ENCODE assay signal across 9 mouse cellular contexts in genomic region chr14:24841715-24842496, GRCm38 (mm10).
DNase-seq lines count a peak whose midpoint lies in the region; ATAC-seq and TF ChIP-seq lines count a peak whose summit lies in the region.
"Had no signal": no experiment of that assay in that cellular context is flagged by ENCODE, and none has a peak within 500 bp of the region (broad histone marks: within the 10 kb centered on the region; RNA-seq: fewer than 3 reads in every experiment).

No protein-coding gene starts in this region.

- 49% methylated on average over 17 of the region's 17 CpGs for WGBS in lung, embryonic 14.5 days
- 64% methylated on average over 17 of the region's 17 CpGs for WGBS in lung, adult 2 months
- 17% methylated on average over 17 of the region's 17 CpGs for WGBS in hindbrain, embryonic 13.5 days
- 44% methylated on average over 17 of the region's 17 CpGs for WGBS in limb, embryonic 13.5 days
- WGBS in heart, adult 2 months = 74% methylated on average over 17 of the region's 17 CpGs

- no peak for TF ChIP-seq POLR2A in lung, adult 2 months (IDR thresholded peaks at IDR 0.05; ENCODE audit: borderline replicate concordance, extremely low read depth, low read depth, low read length)
- TF ChIP-seq POLR2A in heart, adult 2 months (IDR thresholded peaks at IDR 0.05; ENCODE audit: insufficient read depth, low read depth, low read length) = no peak

- TF ChIP-seq CTCF in lung, embryonic 14.5 days (IDR thresholded peaks at IDR 0.05; ENCODE audit: low read depth) = no peak
- no peak for TF ChIP-seq CTCF in lung, adult 2 months (IDR thresholded peaks at IDR 0.05; ENCODE audit: insufficient read depth, low read length)
- no peak for TF ChIP-seq CTCF in heart, adult 2 months (IDR thresholded peaks at IDR 0.05)

- DNase-seq in lung, embryonic 14.5 days = peak; percentile 34
- no peak for DNase-seq in lung, adult 2 months
- peak; percentile 76 for DNase-seq in right cerebral cortex, postnatal 25 days
- no peak for DNase-seq in kidney, postnatal 14 days
- no peak for DNase-seq in heart, adult 2 months

- H3K4me2 ChIP-seq in lung, embryonic 14.5 days = no peak overlapping the region
- H3K4me2 ChIP-seq in hindbrain, embryonic 13.5 days = peak overlapping the region; percentile 20
- peak overlapping the region; percentile 16; the same call in 1 of the 2 replicates for H3K4me2 ChIP-seq in limb, embryonic 13.5 days (replicated peaks)

- no peaks in the 10 kb centered on the region for H3K36me3 ChIP-seq in lung, embryonic 14.5 days (ENCODE audit: insufficient read depth)
- no peaks in the 10 kb centered on the region for H3K36me3 ChIP-seq in hindbrain, embryonic 13.5 days
- H3K36me3 ChIP-seq in limb, embryonic 13.5 days = no peaks in the 10 kb centered on the region
- no peaks in the 10 kb centered on the region for H3K36me3 ChIP-seq in heart, adult 2 months (ENCODE audit: control insufficient read depth, insufficient read depth, low read length)

- H3K4me1 ChIP-seq in lung, embryonic 14.5 days (ENCODE audit: insufficient read depth) = no peaks in the 10 kb centered on the region
- H3K4me1 ChIP-seq in lung, adult 2 months (ENCODE audit: control insufficient read depth, insufficient read depth, low read length) = no peaks in the 10 kb centered on the region
- H3K4me1 ChIP-seq in hindbrain, embryonic 13.5 days (replicated peaks) = peaks cover 54% of the 10 kb centered on the region
- peaks cover 38% of the 10 kb centered on the region for H3K4me1 ChIP-seq in limb, embryonic 13.5 days
- H3K4me1 ChIP-seq in heart, adult 2 months (ENCODE audit: control insufficient read depth, insufficient read depth, low read length) = no peaks in the 10 kb centered on the region
- H3K4me1 ChIP-seq: megakaryocyte, embryonic 14.5 days had no signal

- H3K9me3 ChIP-seq in lung, embryonic 14.5 days (ENCODE audit: low read depth, low read length) = no peaks in the 10 kb centered on the region
- H3K9me3 ChIP-seq in hindbrain, embryonic 13.5 days = no peaks in the 10 kb centered on the region
- H3K9me3 ChIP-seq in limb, embryonic 13.5 days = no peaks in the 10 kb centered on the region
- H3K9me3 ChIP-seq: megakaryocyte, embryonic 14.5 days had no signal

- TF ChIP-seq EP300 in heart, adult 2 months (IDR thresholded peaks at IDR 0.05; ENCODE audit: insufficient read depth, low read depth, low read length) = no peak

- no peak for ATAC-seq in lung, embryonic 14.5 days (ENCODE audit: insufficient read depth)
- ATAC-seq in hindbrain, embryonic 13.5 days (ENCODE audit: low FRiP score) = peak; percentile 84
- no peak; the same call in 1 of the 2 replicates for ATAC-seq in limb, embryonic 13.5 days (ENCODE audit: low FRiP score, low read depth)
- no peak for ATAC-seq in activated CD4-positive, CD25-positive, alpha-beta regulatory T cell, adult 4 months

- intact Hi-C loops in heart, adult 2 months (cut with DNase I) = no loop called here

- H3K9ac ChIP-seq in lung, embryonic 14.5 days = no peak overlapping the region
- peak overlapping the region; percentile 26 for H3K9ac ChIP-seq in hindbrain, embryonic 13.5 days
- H3K9ac ChIP-seq in limb, embryonic 13.5 days = no peak overlapping the region
- no peak overlapping the region for H3K9ac ChIP-seq in heart, adult 2 months (ENCODE audit: low read depth, low read length)

- no peak overlapping the region for H3K4me3 ChIP-seq in lung, embryonic 14.5 days (ENCODE audit: low read depth, low read length)
- no peak overlapping the region for H3K4me3 ChIP-seq in lung, adult 2 months (replicated peaks; ENCODE audit: extremely low read depth, low read depth, low read length)
- no peak overlapping the region for H3K4me3 ChIP-seq in hindbrain, embryonic 13.5 days
- no peak overlapping the region for H3K4me3 ChIP-seq in limb, embryonic 13.5 days
- no peak overlapping the region for H3K4me3 ChIP-seq in heart, adult 2 months
- H3K4me3 ChIP-seq: megakaryocyte, embryonic 14.5 days had no signal

- no peaks in the 10 kb centered on the region for H3K27me3 ChIP-seq in lung, embryonic 14.5 days (ENCODE audit: insufficient read depth, low read length)
- H3K27me3 ChIP-seq in hindbrain, embryonic 13.5 days = no peaks in the 10 kb centered on the region
- no peaks in the 10 kb centered on the region for H3K27me3 ChIP-seq in limb, embryonic 13.5 days
- no peaks in the 10 kb centered on the region for H3K27me3 ChIP-seq in heart, adult 2 months (ENCODE audit: control insufficient read depth, insufficient read depth, low read length)
- H3K27me3 ChIP-seq: megakaryocyte, embryonic 14.5 days had no signal

- H3K27ac ChIP-seq in lung, embryonic 14.5 days (ENCODE audit: low read depth) = no peak overlapping the region
- peak overlapping the region; percentile 95 for H3K27ac ChIP-seq in hindbrain, embryonic 13.5 days
- peak overlapping the region; percentile 69 for H3K27ac ChIP-seq in limb, embryonic 13.5 days
- no peak overlapping the region for H3K27ac ChIP-seq in heart, adult 2 months

- no peaks in the 10 kb centered on the region for H3K79me2 ChIP-seq in heart, adult 2 months (replicated peaks; ENCODE audit: control insufficient read depth, insufficient read depth, low read length)

Comparison
In these comparisons a context has a peak if more than half of its experiments do, and no peak if none do; other contexts are left out.
1. DNase-seq: peak in lung, embryonic 14.5 days (single experiment) and right cerebral cortex, postnatal 25 days (single experiment); none in lung, adult 2 months (single experiment), kidney, postnatal 14 days (single experiment) and heart, adult 2 months (0 of 2).
2. H3K27ac ChIP-seq: peak in hindbrain, embryonic 13.5 days (single experiment) and limb, embryonic 13.5 days (single experiment); none in lung, embryonic 14.5 days (single experiment) and heart, adult 2 months (single experiment).